Mouse (Mus musculus) brain, adult 2 months (tissue): Measurements from ENCODE around the gene Per2.
A peak's percentile ranks its signal among the peaks of the same experiment; 100 is the strongest.

ENCODE experiments used
- DNase-seq: peaks from one replicate; pipeline ENCODE4 v3.0.0; 2011; ENCODE audit warnings: low read depth, low spot score

Gene Per2

DNA sequence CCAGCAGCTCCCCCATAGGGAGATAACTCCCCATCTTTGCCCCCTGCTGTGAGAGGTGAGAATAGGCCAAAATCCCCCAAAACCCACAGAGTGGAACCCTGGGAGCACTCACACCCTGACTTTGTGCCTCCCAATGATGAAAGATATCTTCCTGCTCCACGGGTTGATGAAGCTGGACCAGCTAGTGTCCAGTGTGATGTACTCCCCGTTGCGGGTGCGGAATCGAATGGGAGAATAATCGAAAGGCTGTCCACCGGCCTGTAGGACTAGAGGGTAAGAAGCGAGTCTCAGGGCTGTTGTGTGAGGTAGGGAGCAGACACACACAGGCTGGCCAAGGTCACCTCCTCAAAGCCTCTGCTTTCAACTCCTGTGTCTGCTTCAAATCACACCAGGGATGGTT, 24.2 kb downstream of the Per2 start:
- DNase-seq = no peak

- no peak for DNase-seq
These were observed 28.4 kb downstream of the Per2 start for GRCm38 (mm10) chr1:91430761-91431160.

- DNase-seq = no peak
These were observed 29.9 kb downstream of the Per2 start for GRCm38 (mm10) chr1:91429212-91429611.

DNA sequence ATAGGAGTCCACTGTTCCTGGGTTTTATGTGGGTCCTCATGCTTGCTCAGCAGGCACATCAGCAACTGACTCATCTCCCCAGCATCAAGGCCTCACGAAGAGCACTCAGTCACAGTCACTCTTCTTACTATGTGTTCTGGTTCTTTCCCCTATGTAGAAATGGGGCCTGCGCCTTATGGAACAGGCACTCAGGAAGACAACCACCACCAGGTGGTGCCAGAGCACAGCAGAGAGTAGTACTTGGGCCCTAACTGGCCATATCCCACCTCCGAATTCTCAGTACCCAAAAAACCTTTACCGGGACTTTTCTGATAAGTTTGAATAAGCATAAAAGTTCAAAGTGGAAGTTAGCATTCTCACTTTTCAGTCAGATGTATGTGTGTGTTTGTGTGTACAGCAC, 30.5 kb downstream of the Per2 start:
- peak; percentile 90 for DNase-seq

- DNase-seq = no peak
These were observed 32.7 kb downstream of the Per2 start for GRCm38 (mm10) chr1:91426397-91426796.

- no peak for DNase-seq
These were observed 38.5 kb downstream of the Per2 start for GRCm38 (mm10) chr1:91420601-91421065.

GRCm38 (mm10) chr1:91419862-91420600, 39.1 kb downstream of the Per2 start:
- no peak for DNase-seq

GRCm38 (mm10) chr1:91417991-91418390, 41.1 kb downstream of the Per2 start:
- DNase-seq = no peak

- DNase-seq = no peak
These were observed 43.8 kb downstream of the Per2 start for GRCm38 (mm10) chr1:91415311-91415710.

DNA sequence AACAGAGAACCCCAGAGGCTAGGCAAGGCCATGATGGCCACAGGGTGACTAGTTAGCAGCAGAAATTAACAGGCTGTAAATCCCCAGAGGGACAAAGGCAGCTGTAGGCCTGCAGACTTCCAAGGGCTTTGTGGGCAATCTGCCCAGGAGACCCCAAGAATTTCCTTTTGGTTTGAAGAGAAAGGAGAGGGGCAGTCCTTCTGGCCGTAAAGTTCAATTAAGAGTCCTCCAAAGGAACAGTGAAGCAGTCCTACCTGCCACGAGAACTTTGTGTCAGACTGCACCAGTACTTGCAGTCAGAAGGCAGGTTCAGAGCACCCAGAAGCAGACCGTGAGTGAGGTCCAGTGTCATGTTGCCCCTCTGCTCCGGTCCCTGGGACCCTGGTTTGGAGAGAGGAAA, 44.2 kb downstream of the Per2 start:
- DNase-seq = no peak

DNA sequence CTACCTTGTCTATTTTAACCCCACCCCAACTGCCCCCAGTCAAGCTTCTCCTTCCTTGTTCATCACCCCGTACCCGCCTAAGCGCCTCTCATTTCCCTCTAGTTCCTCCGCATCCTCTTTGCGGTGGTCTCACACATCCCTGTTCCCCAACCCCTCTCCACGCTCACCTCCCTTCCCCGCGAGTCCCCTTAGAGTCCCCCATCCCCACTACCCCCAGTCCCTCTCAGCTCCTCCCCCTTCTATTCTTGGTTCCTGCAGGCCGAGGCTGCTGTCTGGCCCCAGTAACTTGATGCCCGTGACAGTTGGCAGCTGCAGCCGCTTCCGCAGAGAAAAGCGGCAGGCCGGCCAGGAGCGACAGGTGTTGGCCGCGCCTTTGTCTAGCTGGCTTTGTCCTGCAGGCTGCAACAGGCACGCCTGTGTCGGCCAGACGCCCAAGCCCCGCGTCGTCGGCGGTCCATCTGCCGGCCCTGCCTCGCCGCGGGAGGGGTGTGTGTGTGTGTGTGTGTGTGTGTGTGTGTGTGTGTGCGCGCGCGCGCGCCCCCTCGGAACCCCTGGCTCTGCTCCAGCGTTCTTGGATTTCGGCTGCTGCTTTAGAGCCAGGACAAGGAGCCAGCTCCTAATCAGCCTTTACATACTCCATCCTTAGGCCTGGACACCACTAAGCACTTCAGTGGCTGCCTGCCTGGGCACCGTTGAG, 45.1 kb downstream of the Per2 start, which contains the start of gene Hes6:
Gene Hes6 (minus strand): TSS at position 141 of the 697 bp plus-strand sequence.
- DNase-seq = peak; percentile 90

GRCm38 (mm10) chr1:91413536-91413897, 45.6 kb downstream of the Per2 start:
- DNase-seq = no peak

DNA sequence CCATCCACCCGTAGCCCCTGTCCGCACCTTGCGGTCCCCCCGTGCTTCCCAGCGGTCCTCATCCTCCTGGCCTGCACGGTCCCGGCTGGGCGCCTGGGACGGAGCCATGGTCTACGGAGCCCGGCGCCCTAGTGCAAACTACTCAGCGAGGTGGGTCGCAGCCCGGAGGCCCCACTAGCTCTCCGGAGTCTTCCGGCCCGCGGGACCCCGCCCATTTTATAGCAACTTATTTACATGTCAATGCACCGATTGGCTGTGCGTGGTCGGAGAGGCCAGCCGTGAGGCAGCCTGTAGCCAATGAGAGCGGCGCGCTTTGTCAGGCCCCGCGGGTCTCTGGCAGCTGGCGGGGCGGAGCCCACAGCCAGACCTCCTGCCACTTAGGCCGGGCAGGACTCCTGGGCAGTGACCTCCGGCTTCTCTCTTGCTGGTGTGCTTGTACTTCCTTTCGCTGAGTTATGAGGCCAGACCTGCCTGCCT, 46.1 kb downstream of the Per2 start:
- peak; percentile 98 for DNase-seq

DNA sequence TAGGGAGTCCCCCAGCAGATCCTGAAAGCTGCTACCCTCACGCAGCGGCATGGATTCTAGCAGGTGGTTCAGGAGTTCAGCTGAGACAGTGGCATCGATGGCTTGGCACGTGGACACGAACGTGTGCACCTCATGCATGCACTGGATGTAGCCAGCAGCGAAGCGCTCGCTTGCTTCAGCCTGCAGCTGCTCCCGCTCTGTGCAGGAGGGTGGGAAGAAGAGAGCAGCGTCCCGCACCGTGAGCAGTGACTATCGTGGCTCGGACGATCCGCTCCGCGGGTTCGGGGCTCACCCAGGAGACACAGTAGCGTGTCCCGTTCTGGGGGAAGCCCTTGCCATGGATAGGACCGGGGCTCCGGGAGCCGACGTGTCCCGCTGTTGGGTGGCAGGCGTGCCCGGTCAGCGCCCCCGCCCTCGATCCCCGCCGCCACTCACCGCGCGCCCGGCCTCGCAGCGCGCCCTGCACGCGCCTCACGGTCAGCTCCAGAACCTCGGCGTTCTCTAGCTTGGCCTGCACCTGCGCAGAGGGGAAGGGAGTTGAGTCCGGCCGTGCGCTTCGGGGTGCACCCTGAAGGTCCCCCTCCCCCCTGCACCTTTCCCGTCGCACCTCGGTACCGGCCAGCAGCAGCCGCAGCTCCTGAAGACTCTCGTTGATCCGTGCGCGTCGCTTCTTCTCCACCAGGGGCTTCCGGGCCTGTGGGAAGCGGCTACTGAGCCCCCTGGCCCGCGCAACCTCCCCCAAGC, 46.7 kb downstream of the Per2 start:
- DNase-seq = peak; percentile 42

GRCm38 (mm10) chr1:91411631-91412285, 47.4 kb downstream of the Per2 start:
- no peak for DNase-seq

GRCm38 (mm10) chr1:91407819-91408218, 51.3 kb downstream of the Per2 start:
- DNase-seq = no peak

DNA sequence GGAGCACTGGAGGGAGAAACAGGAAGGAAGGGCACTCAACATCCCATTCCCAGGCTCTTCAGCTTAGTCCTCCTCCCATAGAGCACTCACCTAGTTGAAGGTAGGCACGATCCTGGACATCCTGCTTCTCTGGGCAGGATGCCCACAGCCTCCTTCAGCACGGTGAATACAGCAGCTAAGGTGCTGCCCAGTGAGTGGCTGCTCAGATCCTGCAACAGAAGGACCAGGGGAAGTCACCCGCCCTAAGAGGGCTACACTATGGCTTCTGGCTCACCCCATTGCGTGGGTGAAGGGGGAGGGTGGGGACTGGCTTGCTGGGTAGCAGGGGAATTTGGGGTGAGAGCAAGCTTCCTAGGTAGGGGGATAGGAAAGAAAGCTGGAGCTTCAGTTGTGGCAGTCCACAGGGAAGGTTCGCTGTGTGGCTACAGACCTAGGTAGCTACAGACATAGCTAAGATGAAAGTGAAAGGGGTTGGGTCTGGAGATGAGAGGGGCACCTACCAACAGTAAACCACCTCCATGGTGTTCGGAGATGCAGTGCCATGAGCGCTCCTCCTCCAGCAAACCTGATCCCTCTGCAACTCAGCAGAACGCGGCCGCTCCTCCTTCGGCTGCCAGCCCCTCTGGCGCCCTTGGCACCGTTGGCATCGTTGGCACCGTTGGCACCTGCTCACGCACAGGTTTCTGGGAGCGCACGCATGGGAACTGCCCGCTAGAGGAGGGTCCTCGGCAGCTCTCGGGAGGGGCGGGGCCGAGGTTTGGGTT, 53.5 kb downstream of the Per2 start:
- peak; percentile 79 for DNase-seq

- no peak for DNase-seq
These were observed 54.1 kb downstream of the Per2 start for GRCm38 (mm10) chr1:91404976-91405375.

DNA sequence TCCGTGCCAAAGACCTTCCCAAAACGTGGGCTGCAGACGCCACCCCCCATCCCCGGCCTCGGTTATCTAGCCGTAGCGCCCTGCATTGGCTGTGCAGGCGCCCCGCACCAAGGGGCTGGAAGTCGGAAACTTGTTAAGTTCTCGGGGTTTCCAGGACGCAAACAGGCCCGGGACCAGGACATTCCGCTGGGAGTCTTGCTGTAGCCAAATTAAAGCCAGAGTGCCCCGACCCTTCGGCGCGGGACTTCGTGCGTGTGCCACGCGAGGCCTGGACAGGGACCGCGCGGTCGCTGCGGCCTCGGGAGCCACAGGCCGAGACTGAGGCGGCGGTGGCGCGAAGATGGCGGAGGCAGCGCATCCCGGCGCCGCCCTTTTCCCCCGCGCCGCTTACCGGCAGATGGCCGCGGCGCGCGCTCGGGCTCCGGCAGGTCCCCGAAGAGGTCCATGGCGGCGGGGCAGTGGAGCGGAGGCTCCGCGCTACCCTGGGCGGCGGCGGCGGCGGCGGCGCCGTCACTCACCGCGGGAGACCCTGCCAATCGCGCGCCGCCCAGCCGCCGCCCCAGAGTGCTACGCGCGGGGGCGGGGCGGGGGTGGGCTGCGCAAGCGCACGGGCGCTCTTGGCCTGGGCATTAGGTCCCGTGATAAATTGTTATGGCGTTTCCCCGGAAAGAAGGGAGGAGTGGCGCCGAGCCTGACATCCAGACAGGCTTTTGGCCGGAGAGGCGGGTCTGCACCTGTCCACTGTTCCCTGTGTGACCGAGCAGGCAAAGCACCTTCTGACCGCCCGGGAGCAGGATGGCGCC, 60.7 kb downstream of the Per2 start, which contains the start of gene Ilkap:
Gene Ilkap (minus strand): TSS at position 556 of the 803 bp plus-strand sequence.
- DNase-seq = peak; percentile 94

DNA sequence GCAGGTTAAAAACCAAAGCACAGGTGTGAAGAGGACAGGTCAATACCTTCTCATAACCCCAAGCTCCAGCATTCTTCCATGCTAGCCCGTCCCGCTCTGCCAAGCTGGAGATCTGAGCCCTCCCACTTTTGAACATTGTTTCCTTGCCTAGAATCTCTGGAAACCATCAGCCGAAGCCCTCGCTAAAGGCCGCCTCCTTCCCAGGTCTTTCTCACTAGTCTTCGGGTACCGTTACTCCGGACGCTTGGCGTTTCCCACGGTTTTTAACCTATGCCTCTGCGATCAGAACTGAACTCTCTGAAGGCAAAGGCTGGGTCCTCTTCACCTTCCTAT, 61.2 kb downstream of the Per2 start:
- peak; percentile 26 for DNase-seq
